Mouse (Mus musculus) lung, postnatal 0 days (tissue): ENCODE data around the gene Pard3. TPM values are rescaled to one million over a fixed set of nuclear protein-coding genes. Genes with fewer than 3 reads are reported as not detected.

Experiments
- ATAC-seq: fragments of 200-750 bp; cut with Nextera tagmentation; 2 replicates; pipeline ENCODE4 v1.8.0; 2017; ENCODE audit warnings: moderate library complexity
- DNase-seq: peaks from one replicate; pipeline ENCODE4 v3.0.0-alpha.2; 2016; ENCODE audit warnings: low spot score
- H3K27ac ChIP-seq: fragments of 300-500 bp; sonication (generic); 2 replicates; pipeline ENCODE4 v1.5.1; 2014; ENCODE audit warnings: antibody characterized with exemption, mild to moderate bottlenecking, low read length, mixed read lengths
- H3K27me3 ChIP-seq: fragments of 300-500 bp; sonication (generic); replicated peaks from 2 replicates; pipeline ENCODE4 v1.6.1; 2014; ENCODE audit warnings: low read length, mixed read lengths; ENCODE audit not compliant: insufficient read depth
- H3K36me3 ChIP-seq: fragments of 300-500 bp; sonication (generic); 2 replicates; pipeline ENCODE4 v1.6.1; 2014; ENCODE audit warnings: low read length, mixed read lengths; ENCODE audit not compliant: insufficient read depth
- H3K4me1 ChIP-seq: fragments of 300-500 bp; sonication (generic); 2 replicates; pipeline ENCODE4 v1.6.1; 2014; ENCODE audit warnings: antibody characterized with exemption, low read depth, low read length, mixed read lengths; ENCODE audit not compliant: insufficient read depth
- H3K4me2 ChIP-seq: fragments of 300-500 bp; sonication (generic); replicated peaks from 2 replicates; pipeline ENCODE4 v1.6.1; 2014; ENCODE audit warnings: low read depth, mild to moderate bottlenecking, low read length, moderate library complexity, mixed read lengths
- H3K4me3 ChIP-seq: fragments of 300-500 bp; sonication (generic); 2 replicates; pipeline ENCODE4 v1.5.1; 2014; ENCODE audit warnings: low read depth, low read length
- H3K9ac ChIP-seq: fragments of 300-500 bp; sonication (generic); replicated peaks from 2 replicates; pipeline ENCODE4 v1.6.1; 2014; ENCODE audit warnings: low read depth, mild to moderate bottlenecking
- H3K9me3 ChIP-seq: fragments of 300-500 bp; sonication (generic); 2 replicates; pipeline ENCODE4 v1.6.1; 2016; ENCODE audit warnings: low read length, mixed read lengths
- CTCF ChIP-seq: IDR thresholded peaks from 2 replicates; pipeline ENCODE4 v1.5.1; 2016; ENCODE audit warnings: antibody characterized with exemption, mild to moderate bottlenecking
- EP300 ChIP-seq: IDR thresholded peaks from 2 replicates; pipeline ENCODE4 v1.6.1; 2016; ENCODE audit warnings: antibody characterized with exemption, mild to moderate bottlenecking, control low read depth
- WGBS: fragments of 180-500 bp; shearing (Covaris S2); extraction: QIAGEN DNeasy Blood & Tissue Kit; methylation state at CpG from one replicate; pipeline ENCODE4 v1.1.7; 2014; 5-methylcytosine and 5-hydroxymethylcytosine counted together
- polyA plus RNA-seq: library from polyadenylated mRNA; unstranded; fragments of >200 nt; fragmentation: Nextera tagmentation; extraction: Ambion mirVana; gene quantifications from 2 replicates; pipeline ENCODE4 v1.2.1, GENCODE M21; 2015

Pard3 gene
- polyA plus RNA-seq, 1 experiment from 2014 or later: 13.2 TPM

GRCm38 (mm10) chr8:127491963-127492362 is 428.3 kb downstream of the Pard3 start:
- H3K4me2 ChIP-seq: no peak overlapping the region
- no peak overlapping the region for H3K4me3 ChIP-seq
- no peaks in the 10 kb centered on the region for H3K36me3 ChIP-seq
- no peak overlapping the region for H3K9ac ChIP-seq
- TF ChIP-seq EP300: no peak
- no peak for TF ChIP-seq CTCF
- H3K27me3 ChIP-seq: no peaks in the 10 kb centered on the region
- WGBS: 77% methylated on average over 6 of the region's 6 CpGs
- H3K4me1 ChIP-seq: no peaks in the 10 kb centered on the region; the same call in 1 of the 2 replicates
- DNase-seq (no peak), ATAC-seq (no peak)
- no peak overlapping the region for H3K27ac ChIP-seq
- H3K9me3 ChIP-seq: no peaks in the 10 kb centered on the region

- Histone ChIP-seq H3K27me3 (no peaks in the 10 kb centered on the region), H3K36me3 (no peaks in the 10 kb centered on the region), H3K9me3 (no peaks in the 10 kb centered on the region), H3K27ac (no peak overlapping the region), H3K4me1 (no peaks in the 10 kb centered on the region), H3K4me3 (no peak overlapping the region), H3K9ac (no peak overlapping the region), H3K4me2 (no peak overlapping the region)
- DNase-seq: no peak
- 64% methylated on average over 4 of the region's 4 CpGs for WGBS
- TF ChIP-seq CTCF (no peak), EP300 (no peak)
- no peak for ATAC-seq
Observed at GRCm38 (mm10) chr8:127495226-127495780, 431.6 kb downstream of the Pard3 start.

DNA sequence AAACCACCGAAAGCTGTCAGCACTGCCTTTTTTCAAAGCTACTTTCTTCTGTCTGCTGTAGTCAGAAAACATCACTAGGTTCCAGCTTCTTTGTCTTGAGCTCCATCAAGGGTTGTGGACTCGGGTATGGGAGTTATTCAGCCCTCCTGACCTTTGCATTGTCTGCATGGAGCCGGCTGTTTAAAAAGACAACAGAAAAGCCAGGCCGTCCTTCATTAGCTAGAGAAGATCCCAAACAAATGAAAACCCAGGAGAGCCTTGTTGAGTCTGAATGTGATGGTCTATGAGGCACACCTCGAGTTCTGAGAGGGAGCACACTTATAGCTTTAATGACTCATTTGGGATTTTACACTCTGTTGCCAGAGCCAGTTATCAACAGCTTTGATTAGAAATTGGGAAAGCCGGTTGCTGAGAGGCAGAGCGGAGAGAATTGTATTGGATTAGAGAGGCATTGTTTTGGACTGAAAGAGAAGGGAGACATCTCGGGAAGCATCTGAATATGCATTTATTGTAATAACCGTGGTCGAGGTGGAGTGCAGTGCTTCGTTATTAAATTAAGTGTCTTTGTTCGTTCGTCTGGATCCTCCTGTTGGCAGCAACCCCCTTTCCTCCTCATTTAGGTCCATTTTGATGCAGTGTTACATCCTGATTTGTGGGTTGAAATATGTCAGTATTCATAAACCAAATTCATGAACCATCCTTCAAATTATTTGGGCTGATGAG is 435.5 kb downstream of the Pard3 start:
- DNase-seq (no peak), ATAC-seq (no peak)
- Histone ChIP-seq H3K9ac (no peak overlapping the region), H3K36me3 (no peaks in the 10 kb centered on the region), H3K9me3 (no peaks in the 10 kb centered on the region), H3K4me1 (no peaks in the 10 kb centered on the region), H3K4me2 (no peak overlapping the region; the same call in 1 of the 2 replicates), H3K27ac (no peak overlapping the region), H3K4me3 (no peak overlapping the region), H3K27me3 (no peaks in the 10 kb centered on the region)
- WGBS: 71% methylated on average over 13 of the region's 13 CpGs
- TF ChIP-seq EP300 (no peak), CTCF (no peak)

DNA sequence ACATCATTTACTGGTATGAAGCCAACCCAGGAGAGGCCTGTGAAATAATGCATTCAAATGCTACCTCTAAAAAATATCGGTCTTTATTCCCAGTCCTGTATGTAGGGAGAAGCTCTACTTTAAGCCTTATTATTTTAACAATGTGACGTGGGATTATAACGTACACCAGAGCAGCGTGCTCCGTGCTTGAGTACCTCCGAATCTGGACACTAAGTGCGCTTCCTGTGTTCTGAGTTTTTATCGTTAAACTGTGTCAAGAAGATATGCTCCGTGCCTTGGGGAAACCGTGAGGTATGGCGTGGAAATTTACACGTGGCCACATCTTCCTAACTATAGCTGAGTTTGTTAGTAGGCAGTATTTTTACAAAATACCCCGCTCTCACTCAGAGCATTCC is 436.0 kb downstream of the Pard3 start:
- Histone ChIP-seq H3K4me2 (peak overlapping the region; percentile 34; the same call in 1 of the 2 replicates), H3K36me3 (no peaks in the 10 kb centered on the region), H3K9me3 (no peaks in the 10 kb centered on the region), H3K9ac (no peak overlapping the region), H3K27ac (0 out of 2 replicates have a peak overlapping the region, but pooled peaks have one; percentile 26), H3K27me3 (no peaks in the 10 kb centered on the region), H3K4me3 (peak overlapping the region; percentile 15; the same call in 1 of the 2 replicates), H3K4me1 (no peaks in the 10 kb centered on the region)
- DNase-seq: no peak
- no peak for TF ChIP-seq EP300
- TF ChIP-seq CTCF: no peak
- ATAC-seq: no peak
- WGBS: 63% methylated on average over 13 of the region's 13 CpGs

GRCm38 (mm10) chr8:127500206-127500605 is 436.5 kb downstream of the Pard3 start:
- peak overlapping the region; percentile 15; the same call in 1 of the 2 replicates for H3K4me3 ChIP-seq
- H3K9me3 ChIP-seq: no peaks in the 10 kb centered on the region
- no peak for DNase-seq
- TF ChIP-seq EP300: no peak
- TF ChIP-seq CTCF: no peak
- H3K27ac ChIP-seq: peak overlapping the region; percentile 26; the same call in 1 of the 2 replicates
- H3K4me1 ChIP-seq: no peaks in the 10 kb centered on the region
- peak overlapping the region; percentile 34; the same call in 1 of the 2 replicates for H3K4me2 ChIP-seq
- 0 out of 2 replicates have a peak overlapping the region, but pooled peaks have one; percentile 12 for H3K9ac ChIP-seq
- no peaks in the 10 kb centered on the region for H3K36me3 ChIP-seq
- no peaks in the 10 kb centered on the region for H3K27me3 ChIP-seq
- no peak for ATAC-seq
- WGBS: 22% methylated on average over 7 of the region's 7 CpGs

GRCm38 (mm10) chr8:127501756-127502155 is 438.1 kb downstream of the Pard3 start:
- WGBS: 86% methylated on average over 1 of the region's 1 CpGs
- Histone ChIP-seq H3K27ac (no peak overlapping the region), H3K27me3 (no peaks in the 10 kb centered on the region), H3K9ac (no peak overlapping the region), H3K4me3 (no peak overlapping the region), H3K4me1 (no peaks in the 10 kb centered on the region), H3K36me3 (no peaks in the 10 kb centered on the region), H3K9me3 (no peaks in the 10 kb centered on the region), H3K4me2 (no peak overlapping the region)
- DNase-seq (no peak), ATAC-seq (no peak)
- TF ChIP-seq CTCF: no peak
- TF ChIP-seq EP300: no peak
